Mouse (Mus musculus) hindbrain, embryonic 14.5 days (tissue): ENCODE measurements at regions not wholly inside any gene's neighbourhood (a gene's known extent, or its start where the extent isn't known, plus 50 kb on each side); places are given as distances from the start of the nearest gene placed in this dataset.
A peak's percentile ranks its signal among the peaks of the same experiment; 100 is the strongest.

Experiments
- ATAC-seq: fragments of 200-750 bp; cut with Nextera tagmentation; 2 replicates; pipeline ENCODE4 v1.8.0; 2017; ENCODE audit warnings: moderate number of reproducible peaks, mild to moderate bottlenecking, moderate TSS enrichment, moderate library complexity; ENCODE audit not compliant: low FRiP score
- DNase-seq: peaks from one replicate; pipeline ENCODE4 v3.0.0-alpha.2; 2015; ENCODE audit warnings: low spot score
- H3K27ac ChIP-seq: fragments of 300-500 bp; sonication (generic); 2 replicates; pipeline ENCODE4 v1.5.1; 2014; ENCODE audit warnings: mild to moderate bottlenecking, moderate library complexity
- H3K27me3 ChIP-seq: fragments of 300-500 bp; sonication (generic); 2 replicates; pipeline ENCODE4 v1.6.1; 2014; ENCODE audit warnings: mild to moderate bottlenecking, low read length, mixed read lengths; ENCODE audit not compliant: control insufficient read depth, insufficient read depth
- H3K36me3 ChIP-seq: fragments of 300-500 bp; sonication (generic); replicated peaks from 2 replicates; pipeline ENCODE4 v1.6.1; 2014; ENCODE audit not compliant: control insufficient read depth, insufficient read depth
- H3K4me1 ChIP-seq: fragments of 300-500 bp; sonication (generic); replicated peaks from 2 replicates; pipeline ENCODE4 v1.6.1; 2014; ENCODE audit warnings: antibody characterized with exemption, low read length, mixed read lengths; ENCODE audit not compliant: control insufficient read depth, insufficient read depth
- H3K4me2 ChIP-seq: fragments of 300-500 bp; sonication (generic); replicated peaks from 2 replicates; pipeline ENCODE4 v1.6.1; 2014; ENCODE audit warnings: mild to moderate bottlenecking, moderate library complexity
- H3K4me3 ChIP-seq: fragments of 300-500 bp; sonication (generic); replicated peaks from 2 replicates; pipeline ENCODE4 v1.5.1; 2014; ENCODE audit warnings: mild to moderate bottlenecking, low read length
- H3K9ac ChIP-seq: fragments of 300-500 bp; sonication (generic); 2 replicates; pipeline ENCODE4 v1.6.1; 2014
- H3K9me3 ChIP-seq: fragments of 300-500 bp; sonication (generic); 2 replicates; pipeline ENCODE4 v1.6.1; 2016; ENCODE audit warnings: low read length; ENCODE audit not compliant: control insufficient read depth
- WGBS: fragments of 180-500 bp; shearing (Covaris S2); extraction: QIAGEN DNeasy Blood & Tissue Kit; methylation state at CpG from one replicate; pipeline ENCODE4 v1.1.7; 2014; 5-methylcytosine and 5-hydroxymethylcytosine counted together

GRCm38 (mm10) chr16:5537286-5538204 is 281.8 kb upstream of the Eef2kmt start:
- no peak overlapping the region for H3K4me2 ChIP-seq
- H3K9ac ChIP-seq = no peak overlapping the region
- H3K27me3 ChIP-seq = no peaks in the 10 kb centered on the region
- DNase-seq (no peak), ATAC-seq (no peak)
- H3K9me3 ChIP-seq = no peaks in the 10 kb centered on the region
- 51% methylated on average over 11 of the region's 11 CpGs for WGBS
- H3K4me1 ChIP-seq = peaks cover 16% of the 10 kb centered on the region; the same call in 1 of the 2 replicates
- H3K4me3 ChIP-seq = no peak overlapping the region
- H3K36me3 ChIP-seq = no peaks in the 10 kb centered on the region
- H3K27ac ChIP-seq = 0 out of 2 replicates have a peak overlapping the region, but pooled peaks have one; percentile 11

- DNase-seq = no peak
- H3K27me3 ChIP-seq = no peaks in the 10 kb centered on the region
- peaks cover 16% of the 10 kb centered on the region; the same call in 1 of the 2 replicates for H3K4me1 ChIP-seq
- no peak for ATAC-seq
- 0 out of 2 replicates have a peak overlapping the region, but pooled peaks have one; percentile 24 for H3K9ac ChIP-seq
- H3K27ac ChIP-seq = no peak overlapping the region
- H3K4me3 ChIP-seq = no peak overlapping the region
- 22% methylated on average over 14 of the region's 14 CpGs for WGBS
- H3K9me3 ChIP-seq = no peaks in the 10 kb centered on the region
- no peaks in the 10 kb centered on the region for H3K36me3 ChIP-seq
- peak overlapping the region; percentile 27 for H3K4me2 ChIP-seq
These were observed 280.8 kb upstream of the Eef2kmt start for GRCm38 (mm10) chr16:5536515-5536972.

GRCm38 (mm10) chr16:5535414-5535813 is 279.6 kb upstream of the Eef2kmt start:
- Histone ChIP-seq H3K9me3 (no peaks in the 10 kb centered on the region), H3K27me3 (no peaks in the 10 kb centered on the region), H3K27ac (no peak overlapping the region), H3K4me2 (no peak overlapping the region), H3K9ac (no peak overlapping the region), H3K4me1 (peaks cover 16% of the 10 kb centered on the region; the same call in 1 of the 2 replicates), H3K36me3 (no peaks in the 10 kb centered on the region), H3K4me3 (no peak overlapping the region)
- 53% methylated on average over 8 of the region's 8 CpGs for WGBS
- ATAC-seq = no peak
- no peak for DNase-seq

- WGBS = 51% methylated on average over 5 of the region's 5 CpGs
- Histone ChIP-seq H3K4me1 (peaks cover 16% of the 10 kb centered on the region; the same call in 1 of the 2 replicates), H3K9me3 (no peaks in the 10 kb centered on the region), H3K4me3 (no peak overlapping the region), H3K27ac (no peak overlapping the region), H3K36me3 (no peaks in the 10 kb centered on the region), H3K9ac (no peak overlapping the region), H3K4me2 (no peak overlapping the region), H3K27me3 (no peaks in the 10 kb centered on the region)
- ATAC-seq (no peak), DNase-seq (peak; percentile 73)
These were observed 279.1 kb upstream of the Eef2kmt start for GRCm38 (mm10) chr16:5534862-5535261.

- no peaks in the 10 kb centered on the region for H3K27me3 ChIP-seq
- no peak overlapping the region for H3K9ac ChIP-seq
- no peak overlapping the region for H3K4me2 ChIP-seq
- no peak overlapping the region for H3K27ac ChIP-seq
- no peak overlapping the region for H3K4me3 ChIP-seq
- DNase-seq = no peak
- peaks cover 16% of the 10 kb centered on the region; the same call in 1 of the 2 replicates for H3K4me1 ChIP-seq
- H3K9me3 ChIP-seq = no peaks in the 10 kb centered on the region
- no peak for ATAC-seq
- no peaks in the 10 kb centered on the region for H3K36me3 ChIP-seq
- 71% methylated on average over 3 of the region's 3 CpGs for WGBS
These were observed 278.6 kb upstream of the Eef2kmt start for GRCm38 (mm10) chr16:5534385-5534784.

- no peak overlapping the region for H3K4me3 ChIP-seq
- no peaks in the 10 kb centered on the region for H3K27me3 ChIP-seq
- H3K4me1 ChIP-seq = peaks cover 16% of the 10 kb centered on the region; the same call in 1 of the 2 replicates
- no peak for DNase-seq
- H3K9ac ChIP-seq = no peak overlapping the region
- H3K27ac ChIP-seq = no peak overlapping the region
- H3K4me2 ChIP-seq = no peak overlapping the region
- no peak for ATAC-seq
- no peaks in the 10 kb centered on the region for H3K36me3 ChIP-seq
- no peaks in the 10 kb centered on the region for H3K9me3 ChIP-seq
- WGBS = 81% methylated on average over 3 of the region's 3 CpGs
These were observed 276.5 kb upstream of the Eef2kmt start for GRCm38 (mm10) chr16:5532281-5532680.

GRCm38 (mm10) chr16:5529823-5530222 is 274.0 kb upstream of the Eef2kmt start:
- Histone ChIP-seq H3K4me2 (no peak overlapping the region), H3K27me3 (no peaks in the 10 kb centered on the region), H3K9me3 (no peaks in the 10 kb centered on the region), H3K4me1 (0 out of 2 replicates have a peak, but pooled peaks cover 3% of the 10 kb centered on the region), H3K4me3 (no peak overlapping the region), H3K36me3 (no peaks in the 10 kb centered on the region), H3K9ac (no peak overlapping the region), H3K27ac (no peak overlapping the region)
- DNase-seq (no peak), ATAC-seq (no peak)
- WGBS = 96% methylated on average over 2 of the region's 2 CpGs

- Histone ChIP-seq H3K36me3 (no peaks in the 10 kb centered on the region), H3K4me3 (no peak overlapping the region)
- no peak for ATAC-seq
These were observed 272.2 kb upstream of the Eef2kmt start for GRCm38 (mm10) chr16:5527936-5528335.

GRCm38 (mm10) chr16:5524375-5524774 is 268.6 kb upstream of the Eef2kmt start:
- Histone ChIP-seq H3K9ac (no peak overlapping the region), H3K9me3 (no peaks in the 10 kb centered on the region), H3K27ac (peak overlapping the region; percentile 75), H3K36me3 (no peaks in the 10 kb centered on the region), H3K4me3 (no peak overlapping the region), H3K4me1 (peaks cover 10% of the 10 kb centered on the region; the same call in 1 of the 2 replicates), H3K27me3 (no peaks in the 10 kb centered on the region), H3K4me2 (no peak overlapping the region)
- ATAC-seq = peak; percentile 59
- 80% methylated on average over 5 of the region's 5 CpGs for WGBS
- no peak for DNase-seq

More at GRCm38 (mm10) chr16:5527936-5528335, 272.2 kb upstream of the Eef2kmt start:
- H3K27me3 ChIP-seq = no peaks in the 10 kb centered on the region
- no peaks in the 10 kb centered on the region for H3K9me3 ChIP-seq
- 73% methylated on average over 4 of the region's 4 CpGs for whole genome bisulfite sequencing
- no peak overlapping the region for H3K27ac ChIP-seq
- no peak for DNase-seq
- no peak overlapping the region for H3K9ac ChIP-seq
- peaks cover 10% of the 10 kb centered on the region; the same call in 1 of the 2 replicates for H3K4me1 ChIP-seq
- no peak overlapping the region for H3K4me2 ChIP-seq
